Mouse (Mus musculus): ENCODE data around the gene Dusp23. TPM values are rescaled to one million over a fixed set of nuclear protein-coding genes. Genes with fewer than 3 reads are reported as not detected.

The Dusp23 gene
- 8.4 and 9.5 TPM in 2 replicates for polyA plus RNA-seq (2015; fragmentation: Nextera tagmentation; extraction: Ambion mirVana)

DNA sequence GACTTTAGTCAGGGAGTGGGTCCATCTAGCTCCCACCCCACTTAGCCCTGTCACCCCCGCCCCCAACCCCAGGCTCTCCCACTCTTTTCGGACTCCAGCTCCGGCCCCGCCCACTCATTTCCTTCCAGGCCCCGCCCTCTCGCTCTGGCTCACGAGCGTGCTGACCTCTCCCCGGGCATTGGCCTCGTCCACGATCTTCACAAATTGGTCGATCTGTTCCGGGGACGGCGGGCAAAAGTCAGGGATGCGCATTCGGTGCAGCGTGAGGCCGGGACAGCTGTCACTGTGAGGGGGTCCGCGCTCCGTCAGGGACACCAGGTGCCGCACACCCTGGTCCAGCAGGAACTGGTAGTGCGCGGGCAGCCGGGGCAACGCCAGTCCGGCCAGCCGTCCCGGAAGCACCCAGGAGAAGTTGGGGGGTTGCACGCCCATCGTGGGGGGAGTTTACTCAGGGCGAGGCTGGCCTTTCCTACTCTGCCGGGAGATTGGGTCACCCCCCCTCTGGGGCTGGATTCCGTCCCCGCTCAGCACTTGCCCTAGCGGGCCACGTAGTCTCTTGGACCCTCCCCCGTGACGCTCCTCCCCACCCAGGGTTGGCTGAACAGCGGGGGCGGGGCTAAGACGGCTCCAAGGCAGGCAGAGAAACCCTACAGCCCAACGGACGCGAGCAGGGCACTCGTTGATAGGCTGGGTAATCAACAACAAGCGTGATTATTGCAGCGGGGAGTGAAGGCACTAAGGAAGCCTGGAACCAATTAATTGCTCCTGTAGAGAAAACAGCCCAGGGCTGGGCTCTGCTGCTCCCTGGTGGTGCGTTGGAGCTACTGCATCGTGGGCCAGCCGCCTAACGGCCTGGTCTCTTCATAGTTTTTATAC, at the start of gene Dusp23:
Gene Dusp23, minus strand, starts transcription at position 512 of the 876 bp plus-strand sequence.
- H3K4me1 ChIP-seq (ENCODE audit: control insufficient read depth, insufficient read depth, low read depth, low read length): no peaks in the 10 kb centered on the region
- H3K27ac ChIP-seq (ENCODE audit: low read depth, low read length): peak within 1 kb of the TSS; percentile 83
- H3K9ac ChIP-seq (ENCODE audit: low read depth, low read length): peak within 1 kb of the TSS; percentile 78
- peak within 1 kb of the TSS; percentile 76 for H3K4me3 ChIP-seq (ENCODE audit: low read length)
- no peaks in the 10 kb centered on the region for H3K9me3 ChIP-seq (ENCODE audit: control insufficient read depth, low read length)
- no peaks in the 10 kb centered on the region for H3K27me3 ChIP-seq (replicated peaks; ENCODE audit: control insufficient read depth, insufficient read depth, low read length)
- no peaks in the 10 kb centered on the region for H3K36me3 ChIP-seq (ENCODE audit: control insufficient read depth, insufficient read depth, low read length)
- ATAC-seq: peak; percentile 99
- H3K4me2 ChIP-seq (ENCODE audit: low read length): peak within 1 kb of the TSS; percentile 85
- under 1% methylated on average over 53 of the region's 53 CpGs for WGBS

DNA sequence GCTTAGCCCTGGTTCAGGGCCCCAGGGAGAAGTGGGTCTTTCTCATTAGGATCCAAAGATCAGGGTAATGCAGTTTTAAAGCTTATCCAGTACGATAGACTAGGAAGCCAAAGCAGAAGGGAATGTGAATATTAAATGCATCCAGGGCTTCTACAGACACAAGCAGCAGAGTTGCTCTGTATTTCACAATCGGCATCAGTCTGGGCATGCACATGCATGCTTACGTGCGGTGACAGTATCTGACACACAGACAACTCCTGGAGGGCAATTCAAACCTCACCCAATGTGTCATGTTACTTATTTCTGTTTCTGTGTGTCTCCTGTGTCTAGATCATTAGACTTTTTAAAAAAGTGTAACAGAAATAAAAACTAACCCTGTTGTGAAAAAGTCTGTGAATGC, 48.0 kb upstream of the Dusp23 start:
- no peak for ATAC-seq
- H3K27me3 ChIP-seq (replicated peaks; ENCODE audit: control insufficient read depth, insufficient read depth, low read length): no peaks in the 10 kb centered on the region

GRCm38 (mm10) chr1:172670716-172671115, 38.0 kb upstream of the Dusp23 start:
- ATAC-seq: no peak
- Histone ChIP-seq H3K9me3 (ENCODE audit: control insufficient read depth, low read length) (no peaks in the 10 kb centered on the region), H3K4me1 (ENCODE audit: control insufficient read depth, insufficient read depth, low read depth, low read length) (no peaks in the 10 kb centered on the region; the same call in 1 of the 2 replicates), H3K36me3 (ENCODE audit: control insufficient read depth, insufficient read depth, low read length) (no peaks in the 10 kb centered on the region), H3K27ac (ENCODE audit: low read depth, low read length) (no peak overlapping the region), H3K4me3 (ENCODE audit: low read length) (no peak overlapping the region), H3K9ac (ENCODE audit: low read depth, low read length) (no peak overlapping the region), H3K4me2 (ENCODE audit: low read length) (no peak overlapping the region), H3K27me3 (replicated peaks; ENCODE audit: control insufficient read depth, insufficient read depth, low read length) (no peaks in the 10 kb centered on the region)
- 95% methylated on average over 1 of the region's 1 CpGs for WGBS

More for the DNA sequence above, 48.0 kb upstream of the Dusp23 start:
- H3K4me3 ChIP-seq (ENCODE audit: low read length): no peak overlapping the region
- H3K9ac ChIP-seq (ENCODE audit: low read depth, low read length): no peak overlapping the region
- H3K27ac ChIP-seq (ENCODE audit: low read depth, low read length): no peak overlapping the region
- H3K4me1 ChIP-seq (ENCODE audit: control insufficient read depth, insufficient read depth, low read depth, low read length): no peaks in the 10 kb centered on the region
- no peaks in the 10 kb centered on the region for H3K36me3 ChIP-seq (ENCODE audit: control insufficient read depth, insufficient read depth, low read length)
- H3K4me2 ChIP-seq (ENCODE audit: low read length): no peak overlapping the region
- 79% methylated on average over 4 of the region's 4 CpGs for WGBS
- H3K9me3 ChIP-seq (ENCODE audit: control insufficient read depth, low read length): peaks cover 2% of the 10 kb centered on the region; the same call in 1 of the 2 replicates

GRCm38 (mm10) chr1:172667597-172667996, 34.8 kb upstream of the Dusp23 start:
- Histone ChIP-seq H3K27me3 (replicated peaks; ENCODE audit: control insufficient read depth, insufficient read depth, low read length) (no peaks in the 10 kb centered on the region), H3K4me1 (ENCODE audit: control insufficient read depth, insufficient read depth, low read depth, low read length) (no peaks in the 10 kb centered on the region; the same call in 1 of the 2 replicates), H3K4me3 (ENCODE audit: low read length) (no peak overlapping the region), H3K9me3 (ENCODE audit: control insufficient read depth, low read length) (no peaks in the 10 kb centered on the region), H3K27ac (ENCODE audit: low read depth, low read length) (no peak overlapping the region), H3K4me2 (ENCODE audit: low read length) (no peak overlapping the region), H3K9ac (ENCODE audit: low read depth, low read length) (no peak overlapping the region), H3K36me3 (ENCODE audit: control insufficient read depth, insufficient read depth, low read length) (no peaks in the 10 kb centered on the region)
- WGBS: 22% methylated on average over 6 of the region's 6 CpGs
- peak; percentile 50 for ATAC-seq

GRCm38 (mm10) chr1:172665457-172665856, 32.7 kb upstream of the Dusp23 start:
- no peak overlapping the region for H3K27ac ChIP-seq (ENCODE audit: low read depth, low read length)
- WGBS: 54% methylated on average over 2 of the region's 2 CpGs
- H3K4me2 ChIP-seq (ENCODE audit: low read length): no peak overlapping the region
- no peak overlapping the region for H3K4me3 ChIP-seq (ENCODE audit: low read length)
- H3K27me3 ChIP-seq (replicated peaks; ENCODE audit: control insufficient read depth, insufficient read depth, low read length): no peaks in the 10 kb centered on the region
- no peak for ATAC-seq
- H3K36me3 ChIP-seq (ENCODE audit: control insufficient read depth, insufficient read depth, low read length): no peaks in the 10 kb centered on the region
- no peak overlapping the region for H3K9ac ChIP-seq (ENCODE audit: low read depth, low read length)
- no peaks in the 10 kb centered on the region; the same call in 1 of the 2 replicates for H3K4me1 ChIP-seq (ENCODE audit: control insufficient read depth, insufficient read depth, low read depth, low read length)
- H3K9me3 ChIP-seq (ENCODE audit: control insufficient read depth, low read length): no peaks in the 10 kb centered on the region

DNA sequence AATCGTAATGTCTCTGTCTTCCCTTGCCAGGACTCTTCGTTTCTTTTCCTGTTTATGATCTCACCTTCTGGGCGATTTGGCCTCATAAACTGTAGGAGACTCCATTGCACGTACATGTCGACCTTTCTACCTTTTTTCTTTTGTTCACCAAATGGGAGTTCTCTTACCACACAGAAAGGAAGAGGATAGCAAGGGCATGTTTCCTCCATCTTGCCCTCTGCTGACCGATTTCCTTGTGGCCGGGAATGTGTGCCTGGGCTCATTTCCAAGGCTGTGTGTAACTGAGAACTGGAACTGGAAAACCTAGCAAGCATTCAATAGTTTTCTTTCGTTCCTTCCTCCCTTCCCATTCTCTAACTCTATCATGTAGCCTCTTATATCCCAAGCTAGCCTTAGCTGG, 26.9 kb upstream of the Dusp23 start:
- Histone ChIP-seq H3K4me2 (ENCODE audit: low read length) (no peak overlapping the region), H3K27ac (ENCODE audit: low read depth, low read length) (no peak overlapping the region), H3K4me1 (ENCODE audit: control insufficient read depth, insufficient read depth, low read depth, low read length) (no peaks in the 10 kb centered on the region), H3K36me3 (ENCODE audit: control insufficient read depth, insufficient read depth, low read length) (no peaks in the 10 kb centered on the region), H3K9me3 (ENCODE audit: control insufficient read depth, low read length) (no peaks in the 10 kb centered on the region), H3K27me3 (replicated peaks; ENCODE audit: control insufficient read depth, insufficient read depth, low read length) (no peaks in the 10 kb centered on the region), H3K9ac (ENCODE audit: low read depth, low read length) (no peak overlapping the region), H3K4me3 (ENCODE audit: low read length) (no peak overlapping the region)
- WGBS: 88% methylated on average over 8 of the region's 8 CpGs
- no peak for ATAC-seq

- no peak for ATAC-seq
- Histone ChIP-seq H3K27me3 (replicated peaks; ENCODE audit: control insufficient read depth, insufficient read depth, low read length) (no peaks in the 10 kb centered on the region), H3K36me3 (ENCODE audit: control insufficient read depth, insufficient read depth, low read length) (no peaks in the 10 kb centered on the region), H3K4me1 (ENCODE audit: control insufficient read depth, insufficient read depth, low read depth, low read length) (no peaks in the 10 kb centered on the region), H3K9me3 (ENCODE audit: control insufficient read depth, low read length) (no peaks in the 10 kb centered on the region), H3K4me3 (ENCODE audit: low read length) (no peak overlapping the region), H3K27ac (ENCODE audit: low read depth, low read length) (no peak overlapping the region), H3K9ac (ENCODE audit: low read depth, low read length) (no peak overlapping the region), H3K4me2 (ENCODE audit: low read length) (no peak overlapping the region)
- 57% methylated on average over 3 of the region's 3 CpGs for WGBS
Observed at GRCm38 (mm10) chr1:172657266-172657665, 24.5 kb upstream of the Dusp23 start.

GRCm38 (mm10) chr1:172653900-172654299, 21.1 kb upstream of the Dusp23 start:
- Histone ChIP-seq H3K4me1 (ENCODE audit: control insufficient read depth, insufficient read depth, low read depth, low read length) (no peaks in the 10 kb centered on the region), H3K9me3 (ENCODE audit: control insufficient read depth, low read length) (no peaks in the 10 kb centered on the region), H3K9ac (ENCODE audit: low read depth, low read length) (no peak overlapping the region), H3K27me3 (replicated peaks; ENCODE audit: control insufficient read depth, insufficient read depth, low read length) (no peaks in the 10 kb centered on the region), H3K4me3 (ENCODE audit: low read length) (no peak overlapping the region), H3K36me3 (ENCODE audit: control insufficient read depth, insufficient read depth, low read length) (no peaks in the 10 kb centered on the region), H3K4me2 (ENCODE audit: low read length) (no peak overlapping the region), H3K27ac (ENCODE audit: low read depth, low read length) (no peak overlapping the region)
- ATAC-seq: no peak
- WGBS: 70% methylated on average over 6 of the region's 6 CpGs

DNA sequence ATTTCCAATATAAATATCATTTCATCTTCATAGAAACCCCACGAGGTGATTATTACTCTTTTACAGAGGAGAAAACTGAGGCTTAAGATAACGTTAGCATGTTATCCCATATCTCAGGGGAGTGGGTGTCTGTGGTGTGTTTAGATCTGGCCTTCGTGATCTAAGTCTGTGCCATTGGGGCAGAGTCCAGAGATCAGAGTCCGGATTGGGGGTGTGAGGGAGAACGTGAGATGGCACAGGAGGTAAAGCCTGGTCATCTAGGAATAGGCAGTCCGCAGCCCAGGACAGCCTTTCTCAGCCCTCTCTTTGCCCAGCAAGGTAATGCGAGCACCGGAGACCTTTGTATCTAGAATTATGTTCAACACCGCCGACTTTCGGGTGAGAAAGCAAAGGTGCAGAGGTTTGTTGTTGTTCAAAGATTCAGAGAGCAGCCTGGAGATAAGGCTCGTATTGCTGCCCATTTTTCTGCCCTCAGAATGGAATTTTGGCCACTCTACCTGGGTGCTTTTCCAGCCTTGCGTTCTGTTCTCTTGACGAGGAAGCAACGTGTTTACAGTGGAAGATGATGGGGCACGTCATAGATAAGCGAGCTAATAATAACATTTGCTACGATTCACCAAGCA, 19.4 kb upstream of the Dusp23 start:
- Histone ChIP-seq H3K27ac (ENCODE audit: low read depth, low read length) (no peak overlapping the region), H3K27me3 (replicated peaks; ENCODE audit: control insufficient read depth, insufficient read depth, low read length) (no peaks in the 10 kb centered on the region), H3K9me3 (ENCODE audit: control insufficient read depth, low read length) (no peaks in the 10 kb centered on the region), H3K4me2 (ENCODE audit: low read length) (no peak overlapping the region), H3K4me3 (ENCODE audit: low read length) (no peak overlapping the region), H3K4me1 (ENCODE audit: control insufficient read depth, insufficient read depth, low read depth, low read length) (no peaks in the 10 kb centered on the region), H3K36me3 (ENCODE audit: control insufficient read depth, insufficient read depth, low read length) (no peaks in the 10 kb centered on the region), H3K9ac (ENCODE audit: low read depth, low read length) (no peak overlapping the region)
- 86% methylated on average over 18 of the region's 18 CpGs for WGBS
- ATAC-seq: no peak

Measured in hindbrain, embryonic 16.5 days (tissue).